Mouse (Mus musculus) bone marrow, adult 2 months (tissue): Measurements from ENCODE around the gene Dll1. TPM values are rescaled to one million over a fixed set of nuclear protein-coding genes. Genes with fewer than 3 reads are reported as not detected.

Experiments used
- H3K27ac ChIP-seq: fragments of 200-500 bp; 2 replicates; pipeline ENCODE4 v1.5.1; 2012; ENCODE audit warnings: low read depth, mild to moderate bottlenecking, control low read depth, inconsistent platforms, low read length; ENCODE audit not compliant: control insufficient read depth, poor library complexity, insufficient read depth
- H3K4me1 ChIP-seq: fragments of 200-500 bp; 2 replicates; pipeline ENCODE4 v1.6.1; 2011; ENCODE audit warnings: low read length; ENCODE audit not compliant: control insufficient read depth, insufficient read depth
- H3K4me3 ChIP-seq: fragments of 200-500 bp; replicated peaks from 2 replicates; pipeline ENCODE3; 2011; ENCODE audit warnings: mild to moderate bottlenecking, low read depth, low read length, control low read depth; ENCODE audit not compliant: control insufficient read depth
- CTCF ChIP-seq: fragments of 200-500 bp; IDR thresholded peaks from 2 replicates; pipeline ENCODE4 v1.5.1; 2011; ENCODE audit warnings: low read length, control low read depth; ENCODE audit not compliant: control insufficient read depth, insufficient read depth
- POLR2A ChIP-seq: fragments of 200-500 bp; IDR thresholded peaks from 2 replicates; pipeline ENCODE4 v1.6.1; 2011; ENCODE audit warnings: low read depth, mild to moderate bottlenecking, control low read depth, low read length, borderline replicate concordance; ENCODE audit not compliant: control insufficient read depth
- WGBS: fragments of 180-500 bp; shearing (Covaris S2); methylation state at CpG from one replicate; pipeline ENCODE4 v1.1.7; 2018; 5-methylcytosine and 5-hydroxymethylcytosine counted together
- polyA plus RNA-seq: library from polyadenylated mRNA; stranded (reverse); fragments of >200 nt; gene quantifications from 2 replicates; pipeline ENCODE4 v1.2.4, GENCODE M21; 2011; ENCODE audit warnings: low replicate concordance; ENCODE audit not compliant: missing spikeins, insufficient read depth, insufficient read length

Gene Dll1
- polyA plus RNA-seq, 1 experiment: 3.0 TPM

DNA sequence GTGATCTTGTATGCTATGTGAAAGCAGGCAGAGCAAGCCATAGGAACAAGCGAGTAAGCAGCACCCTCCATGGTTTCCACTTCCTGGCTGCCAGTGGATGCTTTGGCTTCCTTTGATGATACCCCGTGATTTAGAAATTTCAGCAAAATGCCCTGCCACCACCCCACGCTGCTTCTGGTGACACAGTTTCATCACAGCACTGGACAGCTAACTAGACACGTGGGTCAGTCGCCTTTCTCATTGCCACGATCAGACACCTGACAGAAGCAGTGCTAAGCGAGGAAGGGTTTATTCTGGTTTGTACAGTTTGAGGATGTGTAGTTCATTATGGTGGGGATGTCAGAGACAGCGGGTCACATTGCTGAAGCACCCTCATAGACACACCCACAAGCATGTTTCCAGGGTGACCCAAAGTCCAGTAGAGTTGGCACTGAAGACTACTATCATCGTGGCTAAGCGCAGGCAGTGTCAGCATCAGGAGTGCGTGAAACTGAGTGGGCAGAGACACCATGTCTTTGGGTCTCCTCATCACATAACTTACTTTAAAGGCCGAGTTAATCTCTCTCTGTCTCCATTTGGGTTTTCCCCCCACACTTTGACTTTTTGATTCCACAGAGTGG, 40.0 kb upstream of the Dll1 start:
- Histone ChIP-seq H3K27ac (no peak overlapping the region), H3K4me1 (no peaks in the 10 kb centered on the region; the same call in 1 of the 2 replicates), H3K4me3 (no peak overlapping the region)
- WGBS: 79% methylated on average over 12 of the region's 12 CpGs
- TF ChIP-seq POLR2A (no peak), CTCF (no peak)

DNA sequence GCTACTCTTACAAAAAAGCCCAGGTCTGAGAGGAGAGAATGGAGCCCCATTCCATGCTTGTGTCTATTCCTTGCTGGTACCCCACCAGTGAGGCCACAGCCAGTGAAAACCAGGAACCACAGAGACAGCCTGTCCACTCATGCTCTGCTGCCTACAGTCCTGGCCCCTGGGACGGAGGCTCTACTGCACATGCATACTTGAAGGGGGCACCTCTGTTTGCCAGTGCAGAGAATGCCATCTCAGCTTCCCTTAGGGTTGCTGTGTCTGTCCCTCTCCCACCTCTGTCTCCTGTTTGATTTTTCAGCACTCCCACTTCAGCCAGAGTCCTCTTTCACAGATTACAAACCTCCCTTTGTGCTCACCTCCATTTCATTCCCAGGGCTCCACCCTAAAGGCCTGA, 34.2 kb upstream of the Dll1 start:
- 86% methylated on average over 1 of the region's 1 CpGs for WGBS
- H3K4me1 ChIP-seq: no peaks in the 10 kb centered on the region
- TF ChIP-seq POLR2A (no peak), CTCF (no peak)
- no peak overlapping the region for H3K27ac ChIP-seq
- H3K4me3 ChIP-seq: no peak overlapping the region

DNA sequence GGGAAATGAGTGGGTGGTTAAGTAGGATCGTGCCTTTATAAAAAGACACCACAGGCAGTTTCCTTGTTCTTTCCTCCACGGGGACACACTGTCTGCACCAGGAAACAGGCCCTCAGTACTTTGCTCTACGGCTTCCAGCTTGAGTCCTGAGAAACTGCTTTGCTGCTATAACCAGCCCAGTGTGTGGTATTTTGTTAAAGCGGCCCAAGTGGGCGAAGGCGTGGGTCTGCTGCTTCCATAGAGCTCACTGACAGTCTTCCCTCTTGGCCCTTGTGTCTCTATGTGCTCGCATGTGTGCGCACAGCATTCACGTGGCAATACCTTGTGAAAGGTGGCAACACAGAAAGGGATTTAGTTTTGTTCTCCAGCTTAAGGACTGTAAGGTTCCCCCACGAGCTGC, 32.6 kb upstream of the Dll1 start:
- WGBS: 86% methylated on average over 10 of the region's 10 CpGs

DNA sequence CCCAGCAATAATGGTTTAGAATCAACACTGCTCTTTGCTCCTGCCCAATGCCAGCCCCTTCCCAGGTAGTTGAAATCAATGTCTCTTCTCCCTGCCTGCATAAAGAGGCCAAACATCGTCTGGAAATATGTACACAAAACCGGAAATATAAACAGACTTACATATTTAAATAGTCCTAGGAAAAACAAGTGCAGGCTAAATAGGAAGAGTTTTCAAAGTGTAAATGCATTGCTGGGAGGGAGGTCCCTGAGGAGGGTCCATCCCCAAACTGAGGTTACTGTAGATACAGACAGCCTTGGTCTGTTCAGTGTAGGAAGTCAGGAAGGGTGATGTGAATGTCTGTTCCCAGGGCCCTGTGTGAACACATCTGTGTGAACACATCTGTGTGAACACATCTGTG, 29.9 kb upstream of the Dll1 start:
- H3K27ac ChIP-seq: no peak overlapping the region
- WGBS: 84% methylated on average over 2 of the region's 2 CpGs
- TF ChIP-seq POLR2A (no peak), CTCF (no peak)

More for the DNA sequence above, 32.6 kb upstream of the Dll1 start:
- no peak overlapping the region for H3K27ac ChIP-seq
- TF ChIP-seq CTCF: no peak
- no peak for TF ChIP-seq POLR2A
- H3K4me3 ChIP-seq: no peak overlapping the region
- H3K4me1 ChIP-seq: no peaks in the 10 kb centered on the region

DNA sequence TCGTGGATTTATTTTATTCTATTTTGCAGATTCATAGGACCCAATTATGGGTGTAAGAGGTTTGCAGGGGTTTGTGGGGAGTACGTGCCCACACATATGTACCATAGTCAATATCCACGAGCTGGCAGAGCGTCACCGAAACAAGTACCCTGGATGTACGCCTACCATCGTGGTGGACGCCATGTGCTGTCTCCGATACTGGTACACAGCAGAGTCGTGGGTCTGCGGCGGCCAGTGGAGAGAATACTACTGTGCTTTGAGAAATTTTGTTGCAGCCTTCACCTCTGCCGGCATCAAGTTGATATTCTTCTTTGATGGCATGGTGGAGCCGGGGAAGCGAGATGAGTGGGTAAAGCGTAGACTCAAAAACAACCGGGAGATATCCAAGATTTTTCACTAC, 25.0 kb upstream of the Dll1 start:
- 91% methylated on average over 17 of the region's 17 CpGs for WGBS

More for the DNA sequence above, 29.9 kb upstream of the Dll1 start:
- no peaks in the 10 kb centered on the region for H3K4me1 ChIP-seq
- no peak overlapping the region for H3K4me3 ChIP-seq

DNA sequence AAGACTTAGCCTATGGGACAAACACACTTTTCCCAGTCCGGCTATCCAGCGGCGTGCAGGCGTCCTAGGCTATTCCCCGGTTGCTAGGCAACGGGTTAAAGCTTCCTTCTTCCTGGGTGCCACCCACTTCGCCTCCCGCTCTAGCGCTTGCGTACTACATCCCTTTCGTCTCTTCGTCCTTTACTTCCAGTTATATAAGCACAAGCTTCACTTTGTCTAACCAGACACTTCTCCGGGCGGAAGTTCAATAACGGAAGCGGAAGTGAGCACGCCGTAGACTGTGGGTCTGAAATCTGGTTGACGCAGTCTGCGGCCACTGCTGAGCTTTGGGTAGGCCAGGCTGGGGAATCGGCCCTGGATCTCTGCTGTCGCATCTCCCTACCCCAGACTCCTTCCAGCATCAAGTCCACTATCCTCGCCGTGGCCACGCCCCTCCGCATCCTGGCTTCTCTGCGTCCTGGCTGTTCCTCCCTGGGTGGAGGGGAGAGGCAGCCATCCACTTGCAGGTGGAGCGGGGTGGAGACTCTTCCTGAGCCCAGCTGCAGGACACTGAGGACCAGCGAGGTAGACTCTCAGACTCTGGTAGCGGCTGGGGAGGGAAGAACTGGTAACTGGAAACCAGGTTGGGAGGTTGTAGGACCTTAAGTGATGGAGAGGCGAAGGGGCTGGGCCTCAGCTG, 19.5 kb upstream of the Dll1 start, which contains the start of gene Fam120b:
Gene Fam120b, plus strand, starts transcription at position 206 of the 679 bp plus-strand sequence.
- H3K27ac ChIP-seq: peak within 1 kb of the TSS; percentile 83
- 2% methylated on average over 31 of the region's 31 CpGs for WGBS
- peaks cover 2% of the 10 kb centered on the region; the same call in 1 of the 2 replicates for H3K4me1 ChIP-seq
- no peak for TF ChIP-seq CTCF
- peak; percentile 69; the same call in 1 of the 2 replicates for TF ChIP-seq POLR2A
- peak within 1 kb of the TSS; percentile 97 for H3K4me3 ChIP-seq

More for the DNA sequence above, 25.0 kb upstream of the Dll1 start:
- no peak overlapping the region for H3K4me3 ChIP-seq
- H3K4me1 ChIP-seq: no peaks in the 10 kb centered on the region
- no peak overlapping the region for H3K27ac ChIP-seq
- TF ChIP-seq POLR2A (no peak), CTCF (no peak)

DNA sequence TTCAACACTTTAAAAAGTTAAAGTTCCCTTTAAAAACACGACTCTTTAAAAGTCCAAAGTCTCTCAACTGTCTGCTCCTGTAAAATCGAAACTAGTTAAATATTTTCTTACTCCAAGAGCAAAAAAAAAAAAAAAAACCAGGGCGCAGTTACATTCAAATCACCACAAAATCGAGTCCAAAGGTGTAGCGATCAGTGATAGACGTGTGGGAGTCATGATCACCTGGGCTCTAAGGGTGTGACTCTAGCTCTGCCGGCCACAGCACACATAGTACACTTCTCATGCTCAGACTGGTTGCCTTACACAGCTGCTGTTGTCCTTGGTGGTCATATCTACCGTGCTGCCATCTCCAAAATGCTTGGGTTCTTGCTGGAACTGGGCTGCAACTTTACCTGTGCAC, 12.7 kb upstream of the Dll1 start:
- no peak overlapping the region for H3K27ac ChIP-seq
- 64% methylated on average over 8 of the region's 8 CpGs for WGBS

DNA sequence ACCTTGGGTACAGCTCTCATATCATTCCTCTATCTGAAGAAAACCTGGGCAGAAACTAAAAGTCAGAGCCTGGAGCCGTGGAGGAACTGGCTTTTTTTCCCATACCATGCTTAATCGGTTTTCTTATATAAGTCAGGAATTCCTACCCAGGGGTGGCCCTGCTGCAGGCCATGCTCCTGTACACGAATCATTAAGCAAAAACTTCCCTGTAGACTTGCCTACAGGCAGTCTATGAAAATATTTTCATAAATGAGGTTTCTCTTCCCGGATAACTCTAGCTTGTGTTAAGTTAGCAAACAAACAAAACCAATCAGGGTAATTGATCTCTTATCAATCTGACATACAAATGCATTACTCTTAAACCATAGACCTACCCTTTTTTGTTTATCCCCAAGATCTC, 12.2 kb upstream of the Dll1 start:
- Histone ChIP-seq H3K27ac (no peak overlapping the region), H3K4me3 (no peak overlapping the region), H3K4me1 (no peaks in the 10 kb centered on the region)
- no peak for TF ChIP-seq POLR2A
- TF ChIP-seq CTCF: no peak
- WGBS: 74% methylated on average over 4 of the region's 4 CpGs

More for the DNA sequence above, 12.7 kb upstream of the Dll1 start:
- no peak for TF ChIP-seq CTCF
- no peak for TF ChIP-seq POLR2A
- H3K4me3 ChIP-seq: no peak overlapping the region
- no peaks in the 10 kb centered on the region for H3K4me1 ChIP-seq

DNA sequence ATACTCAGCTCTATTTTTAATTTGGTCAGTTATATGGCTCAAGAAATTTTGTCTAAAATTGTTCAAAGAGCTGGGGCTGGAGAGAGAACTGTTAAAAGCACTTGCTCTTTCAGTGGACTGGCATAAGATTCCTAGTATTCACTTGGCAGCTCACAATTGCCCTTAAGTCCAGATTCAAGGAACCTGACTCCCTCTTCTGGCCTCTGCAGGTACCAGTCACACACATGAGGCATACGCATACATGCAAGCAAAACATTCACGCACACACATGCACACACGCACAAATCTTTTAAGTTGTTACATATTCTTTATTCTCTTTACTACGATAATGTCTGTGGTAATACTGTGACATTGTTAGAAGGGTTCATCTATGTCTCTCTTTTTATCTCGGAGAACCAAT, 6.7 kb upstream of the Dll1 start:
- WGBS: 86% methylated on average over 5 of the region's 5 CpGs
- Histone ChIP-seq H3K4me1 (no peaks in the 10 kb centered on the region), H3K27ac (no peak overlapping the region), H3K4me3 (no peak overlapping the region)
- TF ChIP-seq POLR2A: no peak
- TF ChIP-seq CTCF: no peak
